Mouse (Mus musculus) frontal cortex, postnatal 10 days (tissue): ENCODE measurements around the gene Clcnka.

Experiments used
- DNase-seq, 2 experiments: peaks; one replicate each; pipeline ENCODE4 v3.0.0; 2022; ENCODE audit warnings: low spot score in 2 of 2, mixed read lengths in 1 of 2

The Clcnka gene

DNA sequence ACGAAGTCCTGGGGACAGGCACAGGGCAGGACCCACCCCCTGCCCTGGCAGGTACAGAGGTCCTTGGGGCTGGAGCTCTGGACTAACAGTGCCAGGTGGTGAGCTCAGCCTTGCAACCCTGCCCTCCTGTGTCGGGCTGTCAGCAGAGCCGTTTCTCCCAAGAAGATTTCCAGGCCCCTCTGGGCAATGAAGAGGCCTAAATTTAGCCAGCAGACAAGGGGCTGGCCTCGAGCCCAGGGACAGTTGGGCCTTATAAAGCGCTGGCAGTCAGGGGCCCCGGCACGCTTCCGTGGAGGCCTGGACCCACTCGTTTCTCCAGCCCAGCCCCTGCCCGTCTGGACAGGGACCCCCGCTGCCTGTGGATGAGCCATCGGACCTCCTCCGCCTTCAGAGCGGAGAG, 22.9 kb upstream of the Clcnka start:
- DNase-seq = no peak

GRCm38 (mm10) chr4:141420886-141421285, 22.4 kb upstream of the Clcnka start:
- no peak for DNase-seq

- no peak for DNase-seq
Measured at GRCm38 (mm10) chr4:141420192-141420829, 21.8 kb upstream of the Clcnka start, which contains the start of gene Hspb7. Hspb7 (plus strand) TSS chr4:141420779.

- DNase-seq = no peak
Measured at GRCm38 (mm10) chr4:141419398-141420191, 21.1 kb upstream of the Clcnka start.

DNA sequence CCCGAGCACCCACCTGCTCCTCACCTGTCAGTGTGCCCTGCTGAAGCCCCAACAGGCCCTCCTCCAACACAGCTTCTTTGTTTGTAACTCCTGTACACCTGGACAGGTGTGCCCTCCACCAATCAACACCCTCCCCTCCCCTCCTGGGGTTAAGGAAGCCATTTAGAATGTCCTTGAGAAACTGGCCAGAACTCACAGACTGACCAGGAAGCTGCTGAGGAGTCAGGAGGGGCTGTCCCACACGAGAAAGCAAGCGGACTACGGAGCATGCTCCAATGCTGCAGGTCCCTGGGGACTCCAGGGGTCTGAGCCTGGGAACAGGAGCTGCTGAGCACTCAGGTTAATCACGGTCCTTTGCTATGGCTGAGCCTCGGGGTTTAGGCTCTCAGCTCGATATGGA, 17.4 kb upstream of the Clcnka start, which contains the start of gene Clcnkb:
TSS of gene Clcnkb (minus strand) at position 91 of the 400 bp plus-strand sequence.
- no peak for DNase-seq

DNA sequence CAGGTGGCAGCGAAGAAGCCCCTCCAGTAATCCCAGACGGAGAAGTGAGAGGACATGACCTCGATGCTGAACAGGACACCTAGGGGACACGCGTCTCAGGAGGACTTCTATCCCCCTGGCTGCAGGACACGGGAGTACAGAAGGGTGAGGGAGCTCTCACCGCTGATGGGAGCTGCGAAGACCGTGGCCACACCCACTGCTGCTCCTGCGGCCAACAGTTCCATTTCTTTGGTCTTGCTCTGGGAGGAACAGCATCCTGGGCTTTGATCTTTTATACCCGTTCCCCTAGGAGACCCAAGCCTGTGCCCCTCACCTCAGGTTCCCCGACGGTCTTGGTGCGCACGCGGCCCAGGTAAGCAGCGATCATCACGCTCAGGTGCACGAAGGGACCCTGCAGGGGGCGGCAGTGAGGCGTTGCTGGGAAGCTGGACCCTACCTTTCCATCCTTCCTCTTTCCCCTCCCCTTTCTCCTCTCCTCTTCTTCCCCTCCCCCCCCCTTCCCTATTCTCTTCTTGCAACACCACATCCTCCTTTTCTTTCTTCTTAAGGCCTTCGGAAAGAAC, 13.0 kb upstream of the Clcnka start:
- DNase-seq = no peak

DNA sequence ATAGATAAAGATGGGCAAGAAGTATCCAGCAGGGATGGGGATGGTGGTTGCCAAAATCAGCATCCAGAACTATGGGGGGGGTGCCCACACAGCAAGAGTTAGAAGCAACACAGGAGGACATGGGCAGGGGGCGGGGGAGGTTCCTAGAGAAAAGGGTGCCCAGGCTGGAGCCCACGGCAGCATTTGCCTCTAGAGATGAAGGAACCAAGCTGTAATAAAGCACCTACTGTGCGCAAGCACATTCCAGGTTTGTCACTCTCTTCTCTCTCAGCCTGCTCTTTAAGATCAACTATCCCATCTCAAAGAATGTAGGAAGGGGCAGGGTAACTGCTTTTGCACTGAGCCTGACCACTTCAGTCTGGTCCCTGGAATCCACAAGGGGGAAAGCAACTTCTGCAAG, 10.1 kb upstream of the Clcnka start:
- no peak for DNase-seq

- no peak for DNase-seq
Measured at GRCm38 (mm10) chr4:141406516-141407299, 8.2 kb upstream of the Clcnka start.

DNA sequence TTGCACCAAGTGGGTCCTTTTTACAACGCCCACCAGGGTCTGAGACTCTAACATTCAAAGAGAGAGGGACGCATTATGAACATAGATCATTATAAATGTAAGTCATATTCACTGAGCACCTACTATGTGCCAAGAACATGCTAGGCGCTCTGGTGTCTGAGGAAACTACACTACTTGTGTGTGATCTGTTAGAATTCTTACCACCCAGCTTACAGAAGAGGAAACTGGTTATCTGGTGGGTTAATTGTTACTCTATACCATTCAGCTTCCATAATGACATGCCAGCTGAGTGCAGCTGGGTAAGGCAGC, 6.7 kb upstream of the Clcnka start:
- no peak for DNase-seq

DNA sequence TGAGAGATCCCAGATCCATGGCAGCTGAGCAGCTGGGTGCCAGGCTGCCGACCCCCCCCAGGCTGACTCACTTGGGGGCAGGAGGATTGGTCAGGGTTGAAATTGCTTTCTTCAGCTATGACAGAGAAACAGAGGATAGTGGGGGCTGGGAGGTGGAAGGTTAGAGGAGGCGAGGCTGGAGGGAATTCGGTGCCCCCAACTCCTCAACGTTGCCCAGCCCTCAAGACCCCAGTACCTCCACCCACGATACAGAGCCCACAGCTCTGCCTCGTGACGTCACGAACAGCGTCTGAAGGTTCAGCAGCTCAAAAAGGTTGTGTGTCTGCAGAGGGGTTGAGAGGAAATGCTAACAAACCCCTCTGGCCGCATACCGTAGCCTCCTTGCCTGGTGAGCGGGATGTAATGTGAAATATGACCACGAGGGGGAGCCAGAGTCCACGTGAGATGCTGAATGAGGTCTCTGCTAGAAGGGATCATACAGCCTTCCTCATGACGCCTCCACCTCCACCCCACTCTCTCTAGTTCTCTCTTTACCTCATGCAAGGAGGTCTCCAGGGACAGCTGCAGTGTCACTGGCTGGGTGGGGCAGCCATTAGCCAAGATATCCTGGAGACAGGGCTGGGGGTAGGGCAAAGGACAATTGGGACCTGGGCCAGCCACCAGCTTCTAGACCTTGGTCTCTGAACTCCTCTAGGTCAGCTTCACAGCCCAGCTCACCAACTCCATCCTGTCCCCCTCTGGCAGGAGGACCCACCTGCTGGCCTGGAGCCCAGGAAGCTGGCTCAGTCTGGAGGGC, 6.2 kb upstream of the Clcnka start:
- DNase-seq = peak; percentile 78 to 89

DNA sequence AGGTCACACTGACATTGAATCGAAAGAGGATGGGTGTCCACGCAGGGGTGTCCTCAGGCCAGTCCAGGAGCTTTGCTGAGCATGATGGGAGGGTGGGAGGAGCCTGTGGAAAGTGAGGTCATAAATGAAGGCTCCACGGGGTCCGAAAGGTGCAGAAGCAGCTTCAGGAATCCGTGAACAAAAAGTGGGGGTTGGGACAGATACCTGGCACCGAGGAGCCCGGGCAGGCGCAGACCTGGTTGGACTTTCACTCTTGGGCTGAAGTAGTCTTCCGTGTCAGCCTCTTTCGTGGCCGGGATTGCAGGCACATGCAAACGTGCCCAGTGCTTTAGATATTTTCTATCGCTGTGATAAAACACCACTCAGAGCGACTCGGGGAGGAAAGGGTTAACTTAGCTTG, 1.6 kb upstream of the Clcnka start:
- no peak for DNase-seq

GRCm38 (mm10) chr4:141397861-141398260, 663 bp downstream of the Clcnka start:
- no peak for DNase-seq

DNA sequence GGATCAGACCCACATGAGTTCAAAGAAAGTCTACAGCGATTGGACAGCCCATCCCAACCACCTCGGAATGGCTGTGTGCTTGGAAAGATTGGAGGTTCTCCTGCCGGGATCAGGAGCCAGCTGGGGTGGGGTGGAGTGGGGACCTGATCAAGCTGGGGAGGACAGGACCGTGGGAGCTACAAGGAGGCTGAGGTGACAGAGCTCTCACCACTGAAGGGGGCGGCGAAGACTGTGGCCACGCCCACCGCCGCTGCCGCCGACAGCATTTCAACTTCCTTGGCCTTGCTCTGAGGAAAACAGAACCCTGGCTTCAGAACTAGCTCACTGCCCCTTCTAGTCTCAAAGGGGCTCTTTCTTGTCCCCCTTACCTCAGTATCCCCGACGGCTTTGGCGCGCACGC, 3.8 kb downstream of the Clcnka start:
- DNase-seq = no peak

DNA sequence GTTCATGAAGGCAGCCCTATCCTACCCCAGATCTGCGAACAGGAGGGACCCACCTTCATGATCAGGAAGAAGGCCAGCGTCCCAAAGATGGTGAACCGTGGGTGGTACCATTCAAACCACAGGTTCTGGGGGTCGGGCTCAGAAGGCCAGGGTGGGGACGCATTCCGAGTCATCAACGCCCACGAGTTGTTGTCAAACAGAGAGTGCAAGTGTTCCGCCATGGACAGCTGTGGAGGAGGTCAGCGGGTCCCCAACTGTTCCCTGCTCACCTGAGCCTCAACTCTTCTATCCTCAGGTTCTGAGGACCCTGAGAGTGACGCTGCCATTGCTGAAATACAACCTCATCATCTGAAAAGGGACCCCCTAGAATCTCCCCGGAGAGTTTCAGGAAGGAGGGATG, 7.2 kb downstream of the Clcnka start:
- no peak for DNase-seq

DNA sequence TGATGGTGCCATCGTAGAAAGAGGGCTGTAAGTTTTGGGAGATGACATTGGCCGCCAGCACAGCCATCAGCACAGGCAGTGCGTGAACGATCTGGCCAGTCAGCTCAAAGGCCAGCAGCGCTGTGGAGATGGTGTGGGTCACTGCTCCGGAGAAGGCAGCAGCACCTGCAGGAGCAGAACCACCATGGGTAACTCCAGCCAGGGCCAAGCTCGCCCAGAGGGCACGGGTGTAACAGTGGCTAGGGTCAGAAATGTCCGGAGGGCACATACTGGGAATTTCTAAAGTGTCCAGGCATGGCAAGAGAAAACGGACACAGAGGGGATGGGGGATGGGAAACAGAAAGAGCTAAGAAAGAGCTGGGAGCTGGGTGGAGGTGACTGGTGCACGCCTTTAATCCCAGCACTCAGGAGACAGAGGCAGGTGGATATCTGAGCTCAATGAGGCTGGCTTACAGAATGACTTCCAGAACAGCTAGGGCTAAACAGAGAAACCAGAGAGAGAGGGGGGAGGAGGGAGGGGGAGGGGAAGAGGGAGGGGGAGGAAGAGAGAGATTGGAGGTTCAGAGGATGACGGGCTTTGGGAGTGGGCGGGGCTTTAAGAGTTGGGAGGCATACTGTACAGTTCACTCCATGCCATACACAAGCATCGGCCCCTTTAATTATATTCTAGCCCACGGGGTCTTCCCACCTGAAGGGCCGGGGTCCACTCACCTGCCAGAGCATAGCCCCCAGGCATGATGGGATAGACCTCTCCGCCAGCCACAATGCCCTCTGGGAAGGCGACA, 9.0 kb downstream of the Clcnka start:
- DNase-seq = no peak

GRCm38 (mm10) chr4:141387933-141388332, 10.6 kb downstream of the Clcnka start:
- DNase-seq = no peak

DNA sequence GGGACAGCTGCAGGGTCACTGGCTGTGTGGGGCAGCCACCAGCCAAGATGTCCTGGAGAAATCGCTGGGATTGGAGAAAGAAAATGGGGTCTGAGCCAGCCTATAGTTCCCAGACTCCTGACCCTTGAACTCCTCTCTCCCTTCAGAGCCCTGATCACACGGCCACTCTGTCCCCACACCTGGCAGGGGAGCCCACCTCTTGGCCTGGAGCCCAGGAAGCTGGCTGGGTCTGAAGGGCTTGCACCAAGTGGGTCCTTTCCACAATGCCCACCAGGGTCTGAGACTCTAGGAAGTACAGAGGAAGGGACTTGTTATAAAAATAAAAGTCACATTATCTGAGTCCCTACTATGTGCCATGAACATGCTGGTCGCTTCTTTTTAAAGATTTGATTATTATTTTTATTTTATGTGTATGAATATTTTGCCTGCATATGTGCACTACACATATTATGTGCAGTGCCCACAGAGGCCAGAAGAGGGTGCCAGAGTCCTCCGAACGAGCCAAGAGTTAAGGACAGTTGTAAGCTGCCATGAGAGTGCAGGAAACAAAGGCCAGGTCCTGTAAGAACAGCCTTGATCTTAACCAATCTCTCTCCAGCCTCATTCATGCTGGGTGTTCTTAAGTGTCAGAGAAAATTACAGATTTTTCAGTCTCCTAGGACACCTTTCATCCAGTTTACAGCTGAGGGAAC, 11.3 kb downstream of the Clcnka start:
- DNase-seq = peak in 1 of 2 experiments; percentile 69

- no peak for DNase-seq
Measured at GRCm38 (mm10) chr4:141386150-141386549, 12.4 kb downstream of the Clcnka start.

DNA sequence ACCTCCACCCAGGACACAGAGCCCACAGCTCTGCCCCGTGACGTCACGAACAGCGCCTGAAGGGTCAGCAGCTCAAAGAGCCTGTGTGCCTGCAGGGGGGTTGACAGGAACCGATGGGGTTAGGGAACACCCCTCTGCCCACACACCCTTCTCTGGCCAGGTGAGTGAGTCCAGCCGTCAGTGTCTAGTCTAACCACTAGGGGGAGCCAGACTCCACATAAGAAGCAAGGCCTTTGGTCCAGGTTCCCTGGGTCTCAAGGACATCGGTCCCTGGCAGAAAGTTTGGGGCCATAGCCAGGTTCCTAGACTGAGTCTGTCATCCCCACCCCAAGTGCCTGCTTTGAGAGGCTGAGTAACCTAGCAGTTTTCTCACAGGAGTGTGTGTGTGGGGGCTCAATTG, 13.2 kb downstream of the Clcnka start:
- no peak for DNase-seq

- DNase-seq = no peak
Measured at GRCm38 (mm10) chr4:141382406-141382805, 16.1 kb downstream of the Clcnka start.
